Mouse (Mus musculus) layer of hippocampus, adult 9-10 months (tissue): Measurements from ENCODE around the gene Atp13a4.

Experiments used
- DNase-seq: peaks from one replicate; pipeline ENCODE4 v3.0.0; 2022; ENCODE audit warnings: low spot score

The Atp13a4 gene

DNA sequence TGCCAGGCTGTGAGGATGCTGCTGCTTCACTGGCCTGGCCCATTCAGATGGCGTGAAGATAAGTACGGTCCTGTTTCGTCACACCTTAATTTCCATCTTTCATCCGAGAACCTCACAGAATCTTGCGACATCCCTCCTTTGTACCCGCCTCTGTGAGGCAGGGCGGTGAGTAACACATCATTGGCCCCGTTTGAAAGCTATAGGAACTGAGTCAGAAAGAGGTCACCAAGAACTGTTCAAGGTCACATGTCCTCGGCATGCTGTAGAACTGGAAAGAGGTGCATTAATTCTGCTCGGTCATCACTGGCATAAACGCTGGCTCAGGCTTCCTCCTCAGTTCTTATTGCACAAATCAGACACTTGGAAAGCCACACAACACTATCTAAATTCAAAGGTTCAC, at the start of gene Atp13a4:
TSS of gene Atp13a4 (minus strand) at position 36 of the 400 bp plus-strand sequence.
- no peak for DNase-seq

DNA sequence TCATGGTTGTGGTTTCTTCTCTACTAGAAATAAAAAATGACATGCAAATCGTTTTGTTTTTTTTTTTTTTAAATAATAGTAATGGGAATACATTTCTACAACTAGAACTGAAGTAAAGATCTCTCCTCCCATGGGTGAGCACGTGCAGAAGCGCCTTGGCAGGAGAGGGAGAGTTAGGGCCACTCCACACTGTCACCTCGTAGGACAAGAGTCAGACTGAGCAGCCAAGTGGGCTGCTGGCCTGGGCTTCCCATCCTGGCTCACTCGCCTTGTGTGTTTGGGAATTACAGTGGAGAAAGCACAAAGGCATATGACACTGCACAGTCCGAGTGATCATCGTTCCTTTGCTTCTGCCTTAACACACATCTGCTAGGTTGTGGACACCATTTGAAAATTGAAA, 47.5 kb upstream of the Atp13a4 start:
- DNase-seq, result no peak

DNA sequence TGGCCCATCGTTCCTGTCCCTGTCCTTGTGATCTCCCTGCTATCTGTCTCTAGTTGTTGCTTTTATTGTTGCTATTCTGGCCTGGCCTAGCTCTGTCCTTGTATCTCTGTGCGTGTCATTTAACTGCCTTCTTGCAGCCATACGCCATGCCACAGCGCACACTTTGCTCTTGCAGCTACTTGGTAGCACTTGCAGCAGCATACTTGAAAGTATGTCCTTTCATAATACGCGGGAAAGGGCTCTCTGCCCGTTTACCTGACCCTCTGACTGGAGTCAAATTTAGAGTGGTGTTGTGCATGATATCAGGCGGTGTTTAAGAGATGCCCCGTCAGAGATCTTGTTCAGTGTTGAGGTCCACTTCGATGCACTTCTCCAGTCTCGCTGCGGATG, 35.1 kb upstream of the Atp13a4 start:
- no peak for DNase-seq

DNA sequence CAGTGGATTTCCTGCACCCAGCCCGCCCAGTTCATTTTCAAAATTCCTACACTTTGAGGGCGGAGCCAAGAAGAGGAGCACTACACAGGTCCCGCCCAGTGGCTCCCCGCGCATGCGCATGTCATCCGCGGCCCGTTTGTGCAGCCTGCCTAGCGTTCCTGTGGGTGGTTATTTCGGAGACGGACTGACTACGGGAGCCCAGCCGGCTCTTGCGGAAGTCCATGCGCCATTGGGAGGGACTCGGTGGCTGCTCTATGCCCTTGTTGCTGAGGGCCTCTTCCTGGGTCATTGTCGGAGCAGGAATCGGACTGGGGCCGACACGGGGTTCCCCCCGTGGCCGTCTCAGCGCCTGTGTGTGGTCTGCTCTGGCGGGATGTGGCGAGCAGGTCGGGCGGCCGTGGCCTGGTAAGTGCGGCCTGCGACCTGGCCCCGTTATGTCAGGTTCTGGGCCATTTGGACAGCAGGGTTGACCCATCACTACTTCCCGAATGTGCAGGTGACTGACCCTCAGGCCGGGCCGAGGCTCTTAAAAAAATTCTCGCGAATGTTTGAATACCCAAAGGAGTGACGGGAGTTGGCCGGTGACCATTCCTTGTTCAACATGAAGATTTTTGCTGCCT, 34.6 kb upstream of the Atp13a4 start, which contains the start of gene Opa1:
TSS of gene Opa1 (plus strand) at position 168 of the 620 bp plus-strand sequence.
- DNase-seq, result peak; percentile 99

DNA sequence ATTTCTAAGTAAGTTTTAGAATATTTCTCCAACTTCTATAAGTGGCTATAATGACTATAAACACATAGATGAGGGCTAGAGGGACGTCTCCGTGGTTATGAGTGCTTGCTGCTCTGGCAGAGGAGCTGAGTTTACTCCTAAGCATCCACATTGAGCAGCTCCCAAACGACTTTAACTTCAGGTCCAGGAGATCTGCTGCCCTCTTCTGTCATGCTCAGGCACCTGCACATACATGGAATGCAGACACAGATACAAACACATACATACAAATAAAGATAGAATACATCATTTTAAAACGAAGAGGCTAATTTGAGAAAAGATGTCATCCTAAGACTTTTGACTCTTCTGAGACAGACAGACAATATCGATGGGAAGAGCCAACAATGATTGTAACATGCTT, 31.0 kb upstream of the Atp13a4 start:
- DNase-seq, result no peak

DNA sequence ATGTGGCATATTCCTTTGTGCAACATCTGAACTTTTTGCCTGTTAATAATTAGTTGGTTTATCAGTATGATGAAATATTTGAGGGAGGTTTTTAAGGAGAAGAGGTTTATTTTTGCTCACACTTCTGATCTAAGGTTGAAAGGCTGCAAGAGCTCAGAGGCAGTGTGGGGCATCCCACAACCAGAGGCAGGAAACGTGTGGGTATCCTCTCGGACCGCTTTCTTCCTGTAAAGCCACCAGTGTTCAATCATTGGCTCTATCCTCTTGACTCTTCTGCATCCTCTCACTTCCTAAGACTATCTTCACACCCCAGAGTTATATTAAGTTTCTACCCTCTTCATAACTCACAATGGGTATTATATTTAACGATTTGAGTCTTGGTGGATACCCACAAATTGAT, 29.3 kb upstream of the Atp13a4 start:
- DNase-seq, result no peak

DNA sequence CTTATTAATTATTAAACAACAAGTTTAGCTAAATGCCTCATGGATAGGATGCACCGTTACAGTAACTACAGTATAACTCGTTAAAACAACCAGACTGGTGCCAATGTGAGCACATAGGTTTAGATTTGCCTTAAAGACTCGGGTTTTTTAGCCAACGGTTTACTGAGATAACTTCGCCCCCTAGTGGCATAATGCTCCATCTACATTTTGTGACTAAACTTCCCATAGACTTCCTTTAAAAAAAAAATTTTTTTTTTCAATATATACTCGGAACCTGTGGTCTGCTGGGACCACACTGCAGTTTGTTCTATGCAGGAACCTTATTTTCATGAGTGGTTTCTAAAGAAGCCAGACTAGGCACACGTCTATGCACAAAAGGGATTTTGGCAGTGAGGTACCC, 16.2 kb upstream of the Atp13a4 start:
- DNase-seq, result peak; percentile 49

DNA sequence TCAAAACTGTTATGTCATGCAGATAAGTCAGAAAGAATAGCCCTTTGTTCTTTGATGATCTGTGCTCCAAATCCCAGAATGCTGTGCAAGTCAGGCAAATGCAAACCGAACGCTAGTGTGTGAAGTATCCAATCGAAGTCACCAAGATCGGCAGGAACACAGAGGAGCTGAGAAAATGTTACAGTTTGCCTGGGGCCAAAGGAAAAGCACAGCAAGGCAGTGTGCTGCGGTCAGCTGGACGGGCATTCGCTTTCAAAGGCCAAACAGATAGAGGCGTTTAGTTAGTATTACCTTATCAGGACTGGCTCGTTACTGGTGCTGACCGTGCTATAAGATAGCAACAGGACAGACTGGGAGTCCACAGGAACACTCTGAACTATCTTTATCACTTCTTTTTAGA, 15.8 kb upstream of the Atp13a4 start:
- no peak for DNase-seq

DNA sequence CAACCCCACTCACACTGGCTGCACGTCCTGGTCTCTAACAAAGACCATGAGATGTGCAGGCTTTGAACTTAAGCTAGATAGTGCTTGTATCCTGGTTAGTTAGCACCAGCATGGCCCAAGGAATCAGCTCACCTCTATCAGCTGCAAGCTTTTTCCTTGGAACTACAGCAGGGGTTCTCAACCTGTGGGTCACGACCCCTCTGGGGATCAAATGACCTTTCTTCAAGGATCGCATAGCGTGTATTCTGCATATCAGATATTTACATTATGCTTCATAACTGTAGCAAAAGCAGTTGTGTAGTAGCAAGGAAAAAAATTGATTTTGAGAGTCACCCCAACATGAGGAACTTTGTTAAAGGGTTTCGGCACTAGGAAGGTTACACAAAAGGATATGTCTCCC, 15.0 kb upstream of the Atp13a4 start:
- no peak for DNase-seq

DNA sequence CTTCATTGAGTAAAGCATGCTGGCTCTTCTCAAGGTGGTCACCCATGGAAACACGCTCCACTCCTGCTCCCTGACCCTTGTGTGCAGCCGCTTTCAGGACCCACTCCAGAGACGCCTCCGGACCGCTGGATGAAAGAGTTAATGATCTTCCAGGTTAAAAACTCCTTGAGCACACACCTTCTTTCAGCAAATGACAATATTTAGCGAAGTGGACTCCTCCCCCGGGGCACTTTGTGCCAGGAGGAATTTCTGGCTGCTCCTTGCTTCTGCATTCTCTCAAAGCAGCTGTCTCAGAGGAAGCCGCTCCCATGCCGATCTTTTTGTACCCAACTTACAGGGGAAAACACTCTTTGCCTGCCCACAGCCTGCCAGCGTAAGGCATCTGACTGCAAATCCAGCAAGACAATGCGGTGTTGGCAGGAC, 3.4 kb downstream of the Atp13a4 start:
- DNase-seq, result no peak

DNA sequence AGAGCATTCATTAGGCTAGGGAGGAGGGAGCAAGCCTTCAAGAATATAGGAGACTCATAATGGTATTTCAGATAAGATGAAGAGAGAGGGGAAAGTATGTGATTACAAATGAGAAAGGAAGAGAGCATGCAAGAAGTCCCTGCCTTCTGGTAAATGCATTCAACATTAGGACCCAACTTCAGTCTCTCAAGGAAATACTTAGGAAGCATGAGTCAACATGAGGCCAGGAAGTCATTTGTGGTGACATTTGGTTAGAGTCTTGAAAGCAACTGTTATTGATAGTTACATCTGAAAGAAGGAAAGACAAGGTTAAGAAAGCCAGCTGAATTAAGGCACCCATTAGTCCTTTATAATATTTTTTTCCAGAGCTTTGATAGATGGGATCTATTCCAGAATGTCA, 4.8 kb downstream of the Atp13a4 start:
- DNase-seq, result no peak

DNA sequence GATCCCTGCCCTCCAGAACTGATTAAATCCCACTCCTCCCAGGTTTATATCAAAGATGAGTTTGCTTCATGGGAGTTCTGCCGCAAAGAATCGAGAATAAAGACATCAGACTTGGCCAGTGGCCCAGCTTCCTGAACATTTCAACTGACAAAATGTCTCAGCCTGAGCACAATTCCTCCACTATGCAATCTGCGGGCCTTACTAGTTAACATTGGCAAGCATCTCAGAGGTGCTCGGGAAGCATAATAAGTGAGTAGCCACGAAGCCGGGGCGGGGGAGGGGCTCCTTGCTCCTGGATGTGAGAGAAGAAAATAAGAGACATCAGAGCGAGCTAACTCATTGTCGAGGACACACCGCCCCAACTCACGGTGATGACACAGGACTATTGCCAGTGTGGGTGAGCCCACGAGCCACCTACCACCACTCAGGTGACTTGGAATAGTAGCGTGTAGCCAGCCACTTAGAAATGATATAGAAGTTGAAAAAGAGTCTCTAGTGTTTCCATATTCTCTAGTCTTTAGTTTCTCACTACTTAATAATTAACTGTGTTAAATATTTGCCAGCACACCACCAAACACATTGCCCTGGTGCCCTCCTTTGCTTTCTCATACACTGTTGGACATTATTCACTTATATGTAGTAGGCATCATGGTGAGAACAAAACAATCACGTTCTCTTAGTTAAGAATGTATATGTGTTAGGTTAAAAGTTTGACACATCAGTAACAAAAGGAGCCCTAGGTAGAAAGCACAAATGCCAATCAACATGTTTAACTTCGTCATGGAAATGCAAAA, 8.1 kb downstream of the Atp13a4 start:
- DNase-seq, result no peak

DNA sequence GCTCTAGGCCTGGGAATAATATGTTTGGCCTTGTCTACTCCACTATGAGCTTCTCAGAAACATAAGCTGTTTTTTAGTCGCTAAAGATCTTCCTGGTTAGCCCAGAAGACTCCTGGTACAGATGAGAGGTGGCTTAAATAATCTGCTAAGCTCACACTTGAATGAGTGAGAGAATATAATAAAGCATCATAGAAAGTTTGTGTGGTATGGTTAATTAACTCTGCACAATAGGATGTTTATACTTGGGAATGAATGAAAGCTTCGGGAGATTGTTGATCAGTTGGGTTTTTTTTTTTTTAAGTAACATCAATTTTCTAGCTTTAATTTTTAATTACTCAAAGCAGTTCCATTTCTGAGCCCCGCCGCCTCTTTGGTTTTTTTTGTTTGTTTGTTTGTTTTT, 8.8 kb downstream of the Atp13a4 start:
- DNase-seq, result no peak

DNA sequence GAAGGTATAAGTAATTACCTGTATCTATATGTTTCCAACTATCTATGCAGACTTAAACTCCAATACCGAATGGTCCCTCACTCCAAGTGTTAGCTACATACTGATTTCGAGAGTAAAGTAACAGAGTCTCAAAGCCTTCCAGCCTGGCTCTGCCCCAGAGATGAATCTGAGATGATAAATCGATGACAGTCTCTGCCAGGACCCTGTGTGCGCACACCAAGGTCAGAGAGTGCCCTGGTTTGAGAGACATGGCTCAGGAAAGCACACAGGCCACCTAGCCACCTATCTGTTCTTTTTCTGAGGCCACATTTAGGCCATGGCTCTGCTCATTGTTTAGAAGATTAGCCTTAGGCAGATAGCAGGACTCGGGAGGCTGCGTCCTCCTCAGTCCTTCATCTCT, 11.0 kb downstream of the Atp13a4 start:
- no peak for DNase-seq

DNA sequence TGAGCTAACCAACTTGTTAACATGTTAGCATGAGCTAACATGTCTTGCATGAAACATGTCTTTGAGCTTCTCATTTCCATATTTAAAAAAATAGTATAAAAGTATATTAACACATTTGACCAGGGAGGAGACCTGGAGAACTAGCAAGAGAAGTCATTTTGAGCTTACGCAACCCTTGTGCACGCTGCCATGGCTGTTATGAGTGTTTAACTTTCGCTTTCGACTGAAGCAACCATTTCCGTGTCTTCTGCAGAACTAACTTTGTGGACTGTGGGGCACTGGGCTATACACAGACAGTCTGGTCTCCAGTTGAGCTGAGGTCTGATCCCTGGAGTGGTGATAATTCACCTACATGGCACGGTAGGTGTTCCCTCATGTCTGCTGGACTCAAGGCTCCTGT, 17.6 kb downstream of the Atp13a4 start:
- DNase-seq, result no peak

DNA sequence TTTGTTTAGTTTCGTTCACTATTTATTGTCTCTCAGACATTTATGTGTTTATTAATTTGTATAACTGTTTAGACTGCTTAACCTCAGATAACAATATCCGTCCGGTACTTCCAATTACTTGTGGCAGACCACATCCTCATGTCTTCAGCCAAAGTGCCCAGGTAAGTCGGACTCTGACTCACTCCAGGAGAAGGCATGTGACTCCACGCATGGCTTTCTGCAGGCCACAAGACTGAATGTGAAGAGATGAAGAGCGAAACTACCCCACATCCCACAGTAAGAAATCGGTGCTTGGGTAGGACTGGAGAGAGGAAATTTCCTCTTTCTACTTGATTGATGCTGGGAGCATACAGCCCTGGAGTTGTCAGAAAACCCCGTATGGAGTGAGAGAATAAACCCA, 18.1 kb downstream of the Atp13a4 start:
- DNase-seq, result no peak

DNA sequence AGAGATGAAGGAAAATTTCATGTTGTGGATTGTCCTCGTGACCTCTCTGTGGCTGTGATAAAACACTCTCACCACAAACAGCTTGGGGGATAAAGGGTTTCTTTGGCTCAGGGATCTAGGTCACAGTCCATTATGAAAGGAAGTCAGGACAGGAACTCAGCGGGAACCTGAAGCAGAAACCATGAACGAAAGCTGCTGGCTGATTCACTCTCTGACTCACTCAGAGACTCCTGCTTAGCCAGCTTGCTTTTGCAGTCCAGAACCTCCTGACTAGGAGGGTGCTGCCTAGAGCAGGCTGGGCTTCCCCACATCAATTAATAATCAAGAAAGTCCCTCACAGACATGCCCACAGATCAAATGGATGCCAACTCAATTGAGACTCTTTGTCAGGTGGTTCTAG, 32.2 kb downstream of the Atp13a4 start:
- DNase-seq, result no peak

DNA sequence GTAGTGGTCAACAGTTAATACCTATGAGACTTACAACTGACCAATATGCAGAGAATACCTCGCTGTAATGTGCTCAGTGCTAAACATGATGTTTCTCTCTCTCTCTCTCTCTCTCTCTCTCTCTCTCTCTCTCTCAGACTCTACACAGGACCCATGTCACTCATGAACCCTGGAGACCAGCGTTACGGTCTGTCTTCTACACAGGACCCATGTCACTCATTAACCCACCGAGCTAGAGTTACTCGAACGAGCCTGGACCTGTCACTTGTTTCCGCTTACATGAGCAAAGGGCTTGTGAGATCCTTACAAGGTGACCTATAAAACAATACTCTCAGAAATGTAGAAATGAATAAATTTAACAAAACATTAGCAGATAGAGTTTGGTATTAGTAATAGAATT, 33.9 kb downstream of the Atp13a4 start:
- DNase-seq, result no peak

DNA sequence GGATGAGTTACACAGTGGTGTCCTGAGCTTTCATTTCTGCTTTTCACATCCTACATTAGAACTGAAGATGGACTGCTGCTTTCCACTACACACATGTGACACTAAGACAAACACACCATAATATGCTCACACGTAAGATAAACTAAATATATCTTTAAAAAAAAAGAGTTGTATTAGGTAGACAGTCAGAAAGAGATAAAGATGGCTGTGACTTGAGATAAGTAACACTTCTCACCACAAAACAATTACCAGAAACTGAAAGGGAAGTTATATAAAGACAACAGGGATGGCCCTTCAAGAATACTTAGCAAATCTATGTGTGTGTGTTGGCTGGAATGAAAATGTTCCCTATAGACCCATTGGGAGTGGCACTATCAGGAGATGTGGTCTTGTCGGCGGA, 34.8 kb downstream of the Atp13a4 start:
- DNase-seq, result no peak

DNA sequence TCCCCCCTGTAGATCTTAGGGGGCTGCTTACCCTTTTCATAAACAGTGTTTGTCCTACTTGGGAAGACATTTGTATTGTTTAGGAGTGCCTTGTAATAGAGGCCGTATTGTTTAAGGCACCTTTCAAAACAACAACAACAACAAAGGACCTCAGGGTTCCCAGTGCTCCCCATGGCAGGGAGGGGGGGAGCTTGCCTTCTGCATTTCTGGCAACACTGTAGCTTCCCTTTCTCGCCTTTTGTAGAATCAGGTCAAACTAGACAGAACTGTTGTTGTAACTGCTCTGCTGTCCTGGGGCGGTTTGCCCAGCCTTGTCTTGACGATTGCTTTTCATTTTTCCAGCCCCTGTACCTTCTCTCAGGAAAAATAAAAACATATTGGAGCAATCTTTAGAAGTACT, 40.0 kb downstream of the Atp13a4 start:
- no peak for DNase-seq

DNA sequence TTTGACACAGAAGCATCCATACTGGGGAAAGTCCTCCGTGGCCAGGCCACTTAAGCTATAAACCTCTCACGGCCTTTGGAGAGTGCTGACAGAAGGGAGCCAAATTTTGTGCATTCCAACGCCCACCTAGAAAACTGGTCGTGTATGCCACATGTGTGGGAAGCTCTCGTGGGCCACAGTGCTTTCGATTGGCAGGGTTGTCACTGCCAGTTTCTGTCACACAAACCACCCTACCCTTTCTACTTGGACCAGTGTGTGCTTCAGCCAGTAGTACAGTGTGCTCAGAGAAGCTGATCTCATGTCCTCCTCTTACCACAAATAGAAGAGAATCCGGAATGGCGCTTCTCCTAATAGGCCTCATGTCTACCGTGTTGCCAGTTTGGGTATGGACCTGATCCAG, 40.5 kb downstream of the Atp13a4 start:
- DNase-seq, result no peak

DNA sequence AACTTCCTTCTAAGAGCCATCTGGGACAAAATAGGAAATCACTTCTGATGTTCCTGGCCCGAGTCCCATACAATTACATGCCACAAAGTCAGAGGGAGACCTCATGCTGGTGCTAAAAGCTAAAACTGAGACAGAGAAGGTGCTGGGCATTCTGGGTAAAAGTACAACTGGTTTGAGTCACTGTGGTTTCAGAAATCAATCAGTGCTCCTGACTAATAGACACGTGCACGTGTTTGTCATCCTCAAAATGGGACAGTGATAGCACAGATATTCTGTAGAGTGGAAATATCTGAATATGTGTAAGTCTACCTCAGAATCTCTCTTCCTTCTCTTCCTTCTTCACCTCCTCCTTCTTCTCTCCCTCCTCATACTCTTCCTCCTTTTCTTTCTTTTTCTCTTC, 53.6 kb downstream of the Atp13a4 start:
- no peak for DNase-seq

DNA sequence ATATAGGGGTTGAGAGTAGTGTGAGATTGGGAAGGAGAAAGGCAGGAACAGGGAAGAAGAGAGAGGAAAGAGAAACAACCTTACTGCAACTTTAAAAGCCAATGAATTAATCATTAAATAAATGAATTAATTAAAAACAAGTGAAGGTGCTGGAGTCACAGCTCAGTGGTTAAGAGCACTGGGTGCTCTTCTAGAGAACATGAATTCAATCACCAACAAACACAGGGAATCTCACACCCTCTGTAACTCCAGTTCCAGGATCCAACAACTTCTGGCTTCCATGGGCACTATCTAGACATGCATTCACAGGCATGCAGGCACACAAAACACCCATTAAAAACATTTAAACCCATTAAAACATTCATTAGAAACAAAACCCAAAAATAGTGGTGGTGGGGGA, 63.2 kb downstream of the Atp13a4 start:
- DNase-seq, result no peak

DNA sequence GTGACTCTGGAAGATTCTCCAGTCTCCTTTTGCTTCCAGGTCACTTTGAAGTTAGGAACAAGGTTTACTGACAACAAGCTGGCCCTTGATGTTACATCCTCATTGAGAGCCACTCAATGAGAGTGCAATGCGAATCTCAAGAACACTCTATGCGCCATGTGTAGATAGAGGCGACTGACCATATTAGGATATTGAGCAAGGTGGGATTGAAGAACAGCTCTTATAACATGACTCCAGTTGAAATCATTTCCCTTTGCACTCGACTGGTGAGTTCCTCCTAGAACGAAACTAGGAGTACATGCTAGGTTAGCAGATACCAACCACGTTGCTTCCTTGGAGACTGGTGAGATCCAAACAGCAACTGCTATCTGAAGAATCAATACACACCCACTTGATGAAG, 64.3 kb downstream of the Atp13a4 start:
- no peak for DNase-seq
